Mouse (Mus musculus): ENCODE measurements around the gene Olfr6. TPM values are rescaled to one million over a fixed set of nuclear protein-coding genes. Genes with fewer than 3 reads are reported as not detected.
"Not testable (repeated sequence)": the region's sequence is repeated elsewhere in the genome, so short reads cannot be mapped to it uniquely, and the experiment has no call there.

Olfr6 gene
- polyA plus RNA-seq, 1 experiment = not detected

- DNase-seq = no peak
- H3K4me1 ChIP-seq (ENCODE audit: control insufficient read depth, insufficient read depth, low read length) = no peaks in the 10 kb centered on the region
- H3K27me3 ChIP-seq (replicated peaks; ENCODE audit: control insufficient read depth, insufficient read depth, low read length) = no peaks in the 10 kb centered on the region
- TF ChIP-seq POLR2A (IDR thresholded peaks at IDR 0.05; ENCODE audit: low read depth, low read length) = no peak
- no peak for TF ChIP-seq CTCF (conservative IDR thresholded peaks at IDR 0.05; ENCODE audit: insufficient read depth, insufficient read length, low read depth, low read length)
- no peak within 1 kb of the TSS for H3K4me3 ChIP-seq (ENCODE audit: insufficient read depth, low read depth, low read length)
- no peaks in the 10 kb centered on the region for H3K36me3 ChIP-seq (ENCODE audit: control insufficient read depth, insufficient read depth, low read length)
- no peak within 1 kb of the TSS for H3K27ac ChIP-seq (ENCODE audit: insufficient read depth, low read depth, low read length)
- WGBS = 68% methylated on average over 3 of the region's 3 CpGs
These were observed 15.5 kb downstream of the Olfr6 start, which contains the start of gene Olfr710 for GRCm38 (mm10) chr7:106948212-106948611. TSS of gene Olfr710 (minus strand) at chr7:106948312.

GRCm38 (mm10) chr7:106932119-106932518 is 31.6 kb downstream of the Olfr6 start, which contains the start of gene Olfr709-ps1:
TSS of gene Olfr709-ps1 (minus strand) at chr7:106932219.
- Histone ChIP-seq H3K27ac (ENCODE audit: insufficient read depth, low read depth, low read length) (no peak within 1 kb of the TSS), H3K4me3 (ENCODE audit: insufficient read depth, low read depth, low read length) (no peak within 1 kb of the TSS), H3K36me3 (ENCODE audit: control insufficient read depth, insufficient read depth, low read length) (no peaks in the 10 kb centered on the region), H3K27me3 (replicated peaks; ENCODE audit: control insufficient read depth, insufficient read depth, low read length) (no peaks in the 10 kb centered on the region), H3K4me1 (ENCODE audit: control insufficient read depth, insufficient read depth, low read length) (no peaks in the 10 kb centered on the region)
- TF ChIP-seq CTCF (conservative IDR thresholded peaks at IDR 0.05; ENCODE audit: insufficient read depth, insufficient read length, low read depth, low read length) (no peak), POLR2A (IDR thresholded peaks at IDR 0.05; ENCODE audit: low read depth, low read length) (no peak)
- no peak for DNase-seq

- H3K4me3 ChIP-seq (ENCODE audit: insufficient read depth, low read depth, low read length); H3K4me1 ChIP-seq (ENCODE audit: control insufficient read depth, insufficient read depth, low read length); H3K27ac ChIP-seq (ENCODE audit: insufficient read depth, low read depth, low read length): not testable (repeated sequence)
These were observed 42.8 kb downstream of the Olfr6 start for GRCm38 (mm10) chr7:106920961-106921360.

GRCm38 (mm10) chr7:106907676-106908075 is 56.1 kb downstream of the Olfr6 start, which contains the start of gene Olfr1532-ps1:
TSS of gene Olfr1532-ps1 (plus strand) at chr7:106908001.
- TF ChIP-seq POLR2A (IDR thresholded peaks at IDR 0.05; ENCODE audit: low read depth, low read length) (no peak), CTCF (conservative IDR thresholded peaks at IDR 0.05; ENCODE audit: insufficient read depth, insufficient read length, low read depth, low read length) (no peak)
- no peaks in the 10 kb centered on the region for H3K4me1 ChIP-seq (ENCODE audit: control insufficient read depth, insufficient read depth, low read length)
- 65% methylated on average over 2 of the region's 2 CpGs for WGBS
- no peaks in the 10 kb centered on the region for H3K27me3 ChIP-seq (replicated peaks; ENCODE audit: control insufficient read depth, insufficient read depth, low read length)
- no peaks in the 10 kb centered on the region for H3K36me3 ChIP-seq (ENCODE audit: control insufficient read depth, insufficient read depth, low read length)
- H3K27ac ChIP-seq (ENCODE audit: insufficient read depth, low read depth, low read length) = no peak within 1 kb of the TSS
- no peak for DNase-seq
- no peak within 1 kb of the TSS for H3K4me3 ChIP-seq (ENCODE audit: insufficient read depth, low read depth, low read length)

More at GRCm38 (mm10) chr7:106920961-106921360, 42.8 kb downstream of the Olfr6 start:
- WGBS = 91% methylated on average over 7 of the region's 7 CpGs
- H3K27me3 ChIP-seq (replicated peaks; ENCODE audit: control insufficient read depth, insufficient read depth, low read length); DNase-seq; H3K36me3 ChIP-seq (ENCODE audit: control insufficient read depth, insufficient read depth, low read length): not testable (repeated sequence)

Other genes with a start within 250 kb of the Olfr6 start
- not detected in 2 replicates for gene Olfr695, start 247.5 kb downstream of the Olfr6 start, polyA plus RNA-seq (2012; rRNA removed)
- not detected in 2 replicates for gene Olfr697, start 221.5 kb downstream of the Olfr6 start, polyA plus RNA-seq (2012; rRNA removed)
- not detected in 2 replicates for gene Olfr698, start 208.5 kb downstream of the Olfr6 start, polyA plus RNA-seq (2012; rRNA removed)
- not detected in 2 replicates for gene Olfr699, start 170.7 kb downstream of the Olfr6 start, polyA plus RNA-seq (2012; rRNA removed)
- gene Olfr700, start 155.1 kb downstream of the Olfr6 start, polyA plus RNA-seq (2012; rRNA removed) = not detected in 2 replicates
- gene Olfr701, start 149.8 kb downstream of the Olfr6 start, polyA plus RNA-seq (2012; rRNA removed) = not detected in 2 replicates
- not detected in 2 replicates for gene Olfr702, start 130.0 kb downstream of the Olfr6 start, polyA plus RNA-seq (2012; rRNA removed)
- not detected in 2 replicates for gene Olfr703, start 120.6 kb downstream of the Olfr6 start, polyA plus RNA-seq (2012; rRNA removed)
- not detected in 2 replicates for gene Olfr704, start 100.8 kb downstream of the Olfr6 start, polyA plus RNA-seq (2012; rRNA removed)
- not detected in 2 replicates for gene Olfr705, start 87.0 kb downstream of the Olfr6 start, polyA plus RNA-seq (2012; rRNA removed)
- not detected in 2 replicates for gene Olfr706, start 75.8 kb downstream of the Olfr6 start, polyA plus RNA-seq (2012; rRNA removed)
- not detected in 2 replicates for gene Olfr707, start 62.7 kb downstream of the Olfr6 start, polyA plus RNA-seq (2012; rRNA removed)
- gene Olfr1532-ps1, start 55.9 kb downstream of the Olfr6 start, polyA plus RNA-seq (2012; rRNA removed) = not detected in 2 replicates
- gene Olfr709-ps1, start 31.7 kb downstream of the Olfr6 start, polyA plus RNA-seq (2012; rRNA removed) = not detected in 2 replicates
- gene Olfr710, start 15.6 kb downstream of the Olfr6 start, polyA plus RNA-seq (2012; rRNA removed) = not detected in 2 replicates
- gene Olfr711, start 11.5 kb upstream of the Olfr6 start, polyA plus RNA-seq (2012; rRNA removed) = not detected in 2 replicates
- not detected in 2 replicates for gene Olfr2, start 42.1 kb upstream of the Olfr6 start, polyA plus RNA-seq (2012; rRNA removed)
- not detected in 2 replicates for gene Olfr713, start 67.2 kb upstream of the Olfr6 start, polyA plus RNA-seq (2012; rRNA removed)
- gene Olfr714, start 107.0 kb upstream of the Olfr6 start, polyA plus RNA-seq (2012; rRNA removed) = not detected in 2 replicates
- not detected in 2 replicates for gene Olfr17, start 129.3 kb upstream of the Olfr6 start, polyA plus RNA-seq (2012; rRNA removed)
- not detected in 2 replicates for gene Olfr715b, start 146.4 kb upstream of the Olfr6 start, polyA plus RNA-seq (2012; rRNA removed)
- not detected in 2 replicates for gene Olfr715, start 167.1 kb upstream of the Olfr6 start, polyA plus RNA-seq (2012; rRNA removed)
- gene Olfr716, start 174.4 kb upstream of the Olfr6 start, polyA plus RNA-seq (2012; rRNA removed) = not detected in 2 replicates
- not detected in 2 replicates for gene Nlrp14, start 203.1 kb upstream of the Olfr6 start, polyA plus RNA-seq (2012; rRNA removed)
- gene Rbmxl2, start 245.5 kb upstream of the Olfr6 start, polyA plus RNA-seq (2012; rRNA removed) = not detected in 2 replicates

Data from kidney, adult 2 months (tissue).